In the genomic region with DNA sequence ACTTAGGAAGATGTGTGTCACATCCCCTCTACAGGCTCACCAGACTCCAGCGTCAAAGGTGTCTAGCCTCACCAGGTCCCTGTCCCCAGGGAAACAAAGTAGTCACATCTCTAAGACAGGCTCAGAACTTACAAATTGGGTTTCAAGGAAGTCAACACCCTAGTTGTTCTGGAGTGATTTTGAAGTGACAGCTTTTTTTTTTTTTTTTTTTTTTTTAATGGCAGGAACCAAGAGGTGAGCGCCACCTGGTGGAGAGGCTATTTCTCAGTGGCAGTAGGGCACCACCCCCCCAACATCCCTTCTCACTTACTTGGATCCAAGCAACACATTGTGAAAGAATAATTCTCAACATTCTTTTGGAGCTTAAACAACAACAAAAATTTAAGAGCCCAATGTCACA, we compare ENCODE assay signal across 8 mouse cellular contexts. TPM values are rescaled to one million over a fixed set of nuclear protein-coding genes. Genes with fewer than 3 reads are reported as not detected.
A peak's percentile ranks its signal among the peaks of the same experiment; 100 is the strongest.
DNase-seq lines count a peak whose midpoint lies in the region; ATAC-seq lines count a peak whose summit lies in the region.

No protein-coding gene starts in this region.

- H3K27me3 ChIP-seq in kidney, embryonic 16.5 days (ENCODE audit: insufficient read depth, low read length): no peaks in the 10 kb centered on the region
- H3K27me3 ChIP-seq in liver, embryonic 11.5 days (replicated peaks; ENCODE audit: control insufficient read depth, insufficient read depth, low read length): no peaks in the 10 kb centered on the region

- H3K9ac ChIP-seq in kidney, embryonic 16.5 days (replicated peaks; ENCODE audit: low read length): no peak overlapping the region
- H3K9ac ChIP-seq in liver, embryonic 11.5 days (ENCODE audit: low read depth, low read length): no peak overlapping the region

- no peaks in the 10 kb centered on the region for H3K36me3 ChIP-seq in kidney, embryonic 16.5 days (ENCODE audit: insufficient read depth, low read length)
- no peaks in the 10 kb centered on the region for H3K36me3 ChIP-seq in liver, embryonic 11.5 days (ENCODE audit: control insufficient read depth, insufficient read depth, low read length)

- H3K4me2 ChIP-seq in kidney, embryonic 16.5 days (replicated peaks; ENCODE audit: low read depth, low read length): no peak overlapping the region
- H3K4me2 ChIP-seq in liver, embryonic 11.5 days: no peak overlapping the region

- no peak for ATAC-seq in kidney, embryonic 16.5 days (ENCODE audit: low FRiP score, low TSS enrichment)
- ATAC-seq in liver, embryonic 11.5 days (replicated peaks; ENCODE audit: low FRiP score): no peak
- no peak for ATAC-seq in erythroblast, adult 5-6 weeks (replicated peaks; ENCODE audit: low FRiP score, poor library complexity, severe bottlenecking)

- peaks cover 6% of the 10 kb centered on the region; the same call in 1 of the 2 replicates for H3K4me1 ChIP-seq in kidney, embryonic 16.5 days (ENCODE audit: insufficient read depth, low read length)
- no peaks in the 10 kb centered on the region for H3K4me1 ChIP-seq in liver, embryonic 11.5 days (replicated peaks; ENCODE audit: control insufficient read depth, insufficient read depth, low read length)

- 48% methylated on average over 2 of the region's 2 CpGs for whole genome bisulfite sequencing in kidney, embryonic 16.5 days
- 32% methylated on average over 2 of the region's 2 CpGs for WGBS in liver, embryonic 11.5 days

- intact Hi-C loops in heart, postnatal 14 days (cut with DNase I): loop anchor here (1.0 to 10.0 kb wide), 5 partner anchors 52 to 609 kb away; no protein-coding TSS in a partner anchor

- no peak overlapping the region for H3K27ac ChIP-seq in kidney, embryonic 16.5 days (ENCODE audit: low read length)
- no peak overlapping the region for H3K27ac ChIP-seq in liver, embryonic 11.5 days (ENCODE audit: low read depth, low read length)

- DNase-seq in kidney, adult 11 months: peak; percentile 38
- DNase-seq in Muller cell, postnatal 12 days (ENCODE audit: inconsistent ontology term): peak; percentile 53
- DNase-seq in cerebellum, adult 8-10 months: peak; percentile 17
- DNase-seq in heart, postnatal 14 days: peak; percentile 82 to 86
- peak; percentile 44 for DNase-seq in liver, embryonic 11.5 days (ENCODE audit: low spot score)
- peak; percentile 57 for DNase-seq in right cerebral cortex, postnatal 4 days

- H3K9me3 ChIP-seq in kidney, embryonic 16.5 days (ENCODE audit: low read length): no peaks in the 10 kb centered on the region
- H3K9me3 ChIP-seq in liver, embryonic 11.5 days (ENCODE audit: control insufficient read depth, low read length): no peaks in the 10 kb centered on the region

- no peak overlapping the region for H3K4me3 ChIP-seq in kidney, embryonic 16.5 days (ENCODE audit: low read length)
- no peak overlapping the region for H3K4me3 ChIP-seq in liver, embryonic 11.5 days (ENCODE audit: low read depth, low read length)

RNA-seq across cellular contexts. Expression of gene Fam50b, which starts 59.2 kb away (rescaled TPM):
- polyA plus RNA-seq in kidney, embryonic 16.5 days (2015; fragmentation: Nextera tagmentation; extraction: Ambion mirVana): not detected in 2 replicates
- total RNA-seq in heart, postnatal 14 days (2021): not detected
- not detected in 2 replicates for polyA plus RNA-seq in liver, embryonic 11.5 days (2014; fragmentation: Nextera tagmentation; extraction: Ambion mirVana)
- total RNA-seq in erythroblast, adult 5-6 weeks (2015; ENCODE audit: low replicate concordance): not detected in 2 replicates
- total RNA-seq in erythroblast, adult 5-6 weeks (2017; ENCODE audit: low replicate concordance): not detected in 2 replicates

Comparison
In these comparisons a context has a peak if more than half of its experiments do, and no peak if none do; other contexts are left out.
1. DNase-seq: peak in every context shown above with its lines; median percentile 84 in heart, postnatal 14 days; 57 in right cerebral cortex, postnatal 4 days; 53 in Muller cell, postnatal 12 days; 44 in liver, embryonic 11.5 days; 38 in kidney, adult 11 months; 17 in cerebellum, adult 8-10 months.